Mouse (Mus musculus): Measurements from ENCODE around the gene Ptger3. TPM values are rescaled to one million over a fixed set of nuclear protein-coding genes. Genes with fewer than 3 reads are reported as not detected.
A peak's percentile ranks its signal among the peaks of the same experiment; 100 is the strongest.

Gene Ptger3
- polyA plus RNA-seq (2012; rRNA removed), result 2.8 and 5.2 TPM in 2 replicates

GRCm38 (mm10) chr3:157566725-157567565 is at the start of gene Ptger3:
TSS of gene Ptger3 (plus strand) at chr3:157566892.
- 1% methylated on average over 83 of the region's 84 CpGs for WGBS

DNA sequence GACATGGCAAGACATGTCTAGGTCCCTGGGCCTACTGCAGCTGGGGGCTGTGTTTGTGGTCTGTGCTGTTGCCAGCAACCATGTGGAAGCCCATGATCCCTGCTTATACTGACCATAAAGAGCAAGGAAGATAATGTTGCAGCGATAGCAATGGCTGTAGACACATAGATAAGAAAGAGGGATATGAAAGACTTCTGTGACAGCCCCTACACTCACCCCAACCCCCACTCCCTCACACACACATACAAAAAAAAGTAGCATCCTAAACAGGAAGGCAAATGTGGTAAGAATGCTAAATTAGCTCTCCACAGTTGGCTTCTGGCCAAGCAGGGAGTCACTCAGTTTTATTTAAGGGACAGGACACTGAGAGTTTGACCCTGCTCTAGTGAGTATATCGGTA is 48.7 kb upstream of the Ptger3 start:
- Histone ChIP-seq H3K27ac (ENCODE audit: insufficient read depth, low read length) (no peak overlapping the region), H3K4me1 (ENCODE audit: control insufficient read depth, insufficient read depth, insufficient read length) (no peaks in the 10 kb centered on the region), H3K27me3 (ENCODE audit: control insufficient read depth, insufficient read depth, low read length) (no peaks in the 10 kb centered on the region), H3K36me3 (ENCODE audit: control insufficient read depth, insufficient read depth, low read length) (no peaks in the 10 kb centered on the region), H3K4me3 (ENCODE audit: extremely low read depth, insufficient read depth, insufficient read length) (no peak overlapping the region)
- WGBS, result 43% methylated on average over 2 of the region's 2 CpGs
- TF ChIP-seq CTCF (IDR thresholded peaks at IDR 0.05; ENCODE audit: extremely low read depth, insufficient read depth, insufficient read length, insufficient replicate concordance) (no peak), POLR2A (IDR thresholded peaks at IDR 0.05; ENCODE audit: low read depth, low read length) (no peak)
- no peak for DNase-seq (ENCODE audit: low read depth in 1 of 2, low spot score in 2 of 2)

More at GRCm38 (mm10) chr3:157566725-157567565, at the start of gene Ptger3:
- peaks cover 10% of the 10 kb centered on the region for H3K27me3 ChIP-seq (ENCODE audit: control insufficient read depth, insufficient read depth, low read length)
- DNase-seq (ENCODE audit: low read depth in 1 of 2, low spot score in 2 of 2), result no peak
- no peak for TF ChIP-seq CTCF (IDR thresholded peaks at IDR 0.05; ENCODE audit: extremely low read depth, insufficient read depth, insufficient read length, insufficient replicate concordance)
- no peak for TF ChIP-seq POLR2A (IDR thresholded peaks at IDR 0.05; ENCODE audit: low read depth, low read length)
- H3K36me3 ChIP-seq (ENCODE audit: control insufficient read depth, insufficient read depth, low read length), result no peaks in the 10 kb centered on the region
- H3K27ac ChIP-seq (ENCODE audit: insufficient read depth, low read length), result no peak within 1 kb of the TSS
- H3K4me1 ChIP-seq (ENCODE audit: control insufficient read depth, insufficient read depth, insufficient read length), result peaks cover 8% of the 10 kb centered on the region; the same call in 1 of the 2 replicates
- peak within 1 kb of the TSS; percentile 20; the same call in 1 of the 2 replicates for H3K4me3 ChIP-seq (ENCODE audit: extremely low read depth, insufficient read depth, insufficient read length)

GRCm38 (mm10) chr3:157520433-157520832 is 46.3 kb upstream of the Ptger3 start:
- no peaks in the 10 kb centered on the region for H3K4me1 ChIP-seq (ENCODE audit: control insufficient read depth, insufficient read depth, insufficient read length)
- no peaks in the 10 kb centered on the region for H3K27me3 ChIP-seq (ENCODE audit: control insufficient read depth, insufficient read depth, low read length)
- DNase-seq (ENCODE audit: low read depth in 1 of 2, low spot score in 2 of 2), result no peak
- H3K4me3 ChIP-seq (ENCODE audit: extremely low read depth, insufficient read depth, insufficient read length), result no peak overlapping the region
- H3K36me3 ChIP-seq (ENCODE audit: control insufficient read depth, insufficient read depth, low read length), result no peaks in the 10 kb centered on the region
- no peak overlapping the region for H3K27ac ChIP-seq (ENCODE audit: insufficient read depth, low read length)
- WGBS, result 8% methylated on average over 1 of the region's 1 CpGs
- TF ChIP-seq CTCF (IDR thresholded peaks at IDR 0.05; ENCODE audit: extremely low read depth, insufficient read depth, insufficient read length, insufficient replicate concordance), result no peak
- TF ChIP-seq POLR2A (IDR thresholded peaks at IDR 0.05; ENCODE audit: low read depth, low read length), result no peak

GRCm38 (mm10) chr3:157523834-157524233 is 42.9 kb upstream of the Ptger3 start:
- no peak for DNase-seq (ENCODE audit: low read depth in 1 of 2, low spot score in 2 of 2)
- no peak overlapping the region for H3K4me3 ChIP-seq (ENCODE audit: extremely low read depth, insufficient read depth, insufficient read length)
- H3K27me3 ChIP-seq (ENCODE audit: control insufficient read depth, insufficient read depth, low read length), result peaks cover 2% of the 10 kb centered on the region
- no peak overlapping the region for H3K27ac ChIP-seq (ENCODE audit: insufficient read depth, low read length)
- no peaks in the 10 kb centered on the region for H3K36me3 ChIP-seq (ENCODE audit: control insufficient read depth, insufficient read depth, low read length)
- TF ChIP-seq POLR2A (IDR thresholded peaks at IDR 0.05; ENCODE audit: low read depth, low read length), result no peak
- TF ChIP-seq CTCF (IDR thresholded peaks at IDR 0.05; ENCODE audit: extremely low read depth, insufficient read depth, insufficient read length, insufficient replicate concordance), result no peak
- 27% methylated on average over 1 of the region's 1 CpGs for WGBS
- no peaks in the 10 kb centered on the region for H3K4me1 ChIP-seq (ENCODE audit: control insufficient read depth, insufficient read depth, insufficient read length)

GRCm38 (mm10) chr3:157531585-157531984 is 35.1 kb upstream of the Ptger3 start:
- no peaks in the 10 kb centered on the region; the same call in none of the 2 replicates for H3K4me1 ChIP-seq (ENCODE audit: control insufficient read depth, insufficient read depth, insufficient read length)
- no peak overlapping the region for H3K27ac ChIP-seq (ENCODE audit: insufficient read depth, low read length)
- H3K36me3 ChIP-seq (ENCODE audit: control insufficient read depth, insufficient read depth, low read length), result no peaks in the 10 kb centered on the region
- 89% methylated on average over 2 of the region's 2 CpGs for WGBS
- H3K4me3 ChIP-seq (ENCODE audit: extremely low read depth, insufficient read depth, insufficient read length), result no peak overlapping the region
- H3K27me3 ChIP-seq (ENCODE audit: control insufficient read depth, insufficient read depth, low read length), result peaks cover 2% of the 10 kb centered on the region
- TF ChIP-seq CTCF (IDR thresholded peaks at IDR 0.05; ENCODE audit: extremely low read depth, insufficient read depth, insufficient read length, insufficient replicate concordance), result no peak
- no peak for TF ChIP-seq POLR2A (IDR thresholded peaks at IDR 0.05; ENCODE audit: low read depth, low read length)
- no peak for DNase-seq (ENCODE audit: low read depth in 1 of 2, low spot score in 2 of 2)

GRCm38 (mm10) chr3:157533964-157534785 is 32.5 kb upstream of the Ptger3 start, which contains the start of gene Zranb2:
TSS of gene Zranb2 (plus strand) at chr3:157534160.
- no peaks in the 10 kb centered on the region for H3K27me3 ChIP-seq (ENCODE audit: control insufficient read depth, insufficient read depth, low read length)
- H3K4me3 ChIP-seq (ENCODE audit: extremely low read depth, insufficient read depth, insufficient read length), result peak within 1 kb of the TSS; percentile 92
- WGBS, result under 1% methylated on average over 83 of the region's 91 CpGs
- H3K27ac ChIP-seq (ENCODE audit: insufficient read depth, low read length), result peak within 1 kb of the TSS; percentile 96
- peak; percentile 85 to 89 for DNase-seq (ENCODE audit: low read depth in 1 of 2, low spot score in 2 of 2)
- H3K36me3 ChIP-seq (ENCODE audit: control insufficient read depth, insufficient read depth, low read length), result peaks cover 4% of the 10 kb centered on the region; the same call in 1 of the 2 replicates
- TF ChIP-seq POLR2A (IDR thresholded peaks at IDR 0.05; ENCODE audit: low read depth, low read length) (peak; percentile 7; the same call in 1 of the 2 replicates), CTCF (IDR thresholded peaks at IDR 0.05; ENCODE audit: extremely low read depth, insufficient read depth, insufficient read length, insufficient replicate concordance) (no peak)
- H3K4me1 ChIP-seq (ENCODE audit: control insufficient read depth, insufficient read depth, insufficient read length), result no peaks in the 10 kb centered on the region; the same call in none of the 2 replicates
